Mouse (Mus musculus): ENCODE results near the gene Lama5. TPM values are rescaled to one million over a fixed set of nuclear protein-coding genes. Genes with fewer than 3 reads are reported as not detected.
"Not testable (repeated sequence)": the region's sequence is repeated elsewhere in the genome, so short reads cannot be mapped to it uniquely, and the experiment has no call there.

Lama5 gene
- total RNA-seq, 4 experiments from 2014 or later: 27.7 to 97.1 (median 46.8) TPM

GRCm38 (mm10) chr2:180197323-180198037 is 28.2 kb downstream of the Lama5 start:
- DNase-seq: no peak

DNA sequence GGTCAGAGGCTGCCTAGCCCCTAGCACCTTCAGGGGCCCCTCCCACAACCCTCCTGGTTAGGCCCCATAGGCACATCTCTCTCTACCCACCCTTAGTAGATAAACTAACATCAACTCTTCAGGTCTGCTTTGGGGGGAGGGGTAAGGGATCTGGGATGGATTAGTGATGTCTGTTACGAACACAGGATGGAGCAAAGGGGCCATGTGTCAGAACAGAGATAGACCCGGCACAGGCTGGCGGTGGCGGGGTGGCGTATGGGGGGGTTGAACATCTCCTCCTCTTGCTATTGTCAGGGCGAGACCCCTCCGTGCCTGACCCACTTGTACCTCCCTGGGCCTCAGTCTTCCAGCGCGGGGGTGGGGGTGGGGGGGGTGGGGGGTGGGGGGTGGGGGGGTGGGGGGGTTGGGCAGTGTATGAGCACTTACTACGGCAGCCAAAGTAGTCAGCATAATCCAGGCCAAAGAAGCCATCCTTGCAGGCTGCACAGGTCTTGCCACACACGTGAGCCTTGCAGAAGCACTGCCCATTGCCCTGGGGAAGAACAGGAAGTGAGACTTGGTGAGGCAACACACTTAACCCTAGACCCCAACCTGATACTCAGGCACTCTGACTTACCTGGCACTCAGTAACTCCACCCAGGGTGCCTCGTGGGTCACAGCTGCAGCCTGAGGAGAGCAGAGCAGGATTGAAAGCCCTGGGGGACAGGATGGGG is 28.9 kb downstream of the Lama5 start:
- DNase-seq: no peak

DNA sequence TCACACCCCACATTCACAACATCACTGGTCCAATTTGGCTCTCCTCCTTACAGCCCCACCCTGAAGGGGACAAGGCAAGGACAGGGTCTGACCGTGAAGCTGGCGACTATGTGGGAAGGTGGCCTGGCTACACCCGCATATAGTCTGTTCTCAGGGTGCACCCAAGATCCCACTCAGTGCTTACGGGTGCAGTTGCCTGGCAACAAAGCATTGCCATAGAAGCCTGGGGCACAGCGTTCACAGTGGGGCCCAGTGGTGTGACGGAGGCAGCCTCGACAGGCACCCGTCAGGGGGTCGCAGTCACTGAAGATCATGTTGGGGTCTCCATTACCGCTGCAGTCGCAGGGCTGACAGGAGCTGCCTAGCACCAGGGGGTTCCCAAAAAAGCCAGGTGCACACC is 38.3 kb downstream of the Lama5 start:
- no peak for DNase-seq

GRCm38 (mm10) chr2:180185686-180186085 is 40.0 kb downstream of the Lama5 start:
- no peak for DNase-seq

DNA sequence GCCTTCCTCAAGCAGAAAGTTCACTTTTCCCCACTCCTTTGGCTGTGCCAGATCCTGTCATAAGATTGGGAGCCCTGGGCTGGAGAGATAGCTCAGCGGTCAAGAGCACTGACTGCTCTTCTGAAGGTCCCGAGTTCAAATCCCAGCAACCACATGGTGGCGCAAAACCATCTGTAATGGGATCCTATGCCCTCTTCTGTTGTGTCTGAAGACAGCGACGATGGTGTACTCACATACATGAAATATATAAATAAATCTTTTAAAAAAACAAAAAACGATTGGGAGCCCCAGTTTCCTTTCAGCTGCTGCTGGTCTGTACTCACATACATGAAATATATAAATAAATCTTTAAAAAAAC is 40.9 kb downstream of the Lama5 start:
- no peak for DNase-seq

- DNase-seq: no peak
Observed at GRCm38 (mm10) chr2:180184011-180184751, 41.5 kb downstream of the Lama5 start.

DNA sequence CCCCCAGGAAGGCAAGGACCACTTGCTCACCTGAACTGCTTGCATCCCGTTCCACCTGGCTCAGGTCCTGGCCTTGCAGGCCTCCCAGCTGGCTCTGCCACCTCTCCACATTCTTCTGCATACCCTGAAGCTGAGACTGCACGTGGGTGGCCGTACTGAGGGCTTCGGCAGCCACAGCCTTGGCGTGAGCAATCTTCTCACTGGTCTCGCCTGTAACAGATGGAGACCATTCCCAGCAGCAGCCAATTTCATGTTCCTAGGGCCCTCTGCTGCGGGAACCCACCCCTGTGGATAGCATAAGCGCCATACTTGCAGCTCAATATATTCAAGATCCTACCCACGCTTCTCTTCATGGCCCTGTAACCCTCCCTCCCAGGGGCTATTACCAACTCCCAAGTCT is 44.1 kb downstream of the Lama5 start:
- DNase-seq: no peak

- DNase-seq: no peak
Observed at GRCm38 (mm10) chr2:180175725-180176124, 49.9 kb downstream of the Lama5 start.

GRCm38 (mm10) chr2:180174121-180174520 is 51.5 kb downstream of the Lama5 start:
- DNase-seq: no peak

GRCm38 (mm10) chr2:180173711-180174110 is 51.9 kb downstream of the Lama5 start:
- not testable (repeated sequence) for DNase-seq

- no peak for DNase-seq
Observed at GRCm38 (mm10) chr2:180173163-180173562, 52.5 kb downstream of the Lama5 start.

DNA sequence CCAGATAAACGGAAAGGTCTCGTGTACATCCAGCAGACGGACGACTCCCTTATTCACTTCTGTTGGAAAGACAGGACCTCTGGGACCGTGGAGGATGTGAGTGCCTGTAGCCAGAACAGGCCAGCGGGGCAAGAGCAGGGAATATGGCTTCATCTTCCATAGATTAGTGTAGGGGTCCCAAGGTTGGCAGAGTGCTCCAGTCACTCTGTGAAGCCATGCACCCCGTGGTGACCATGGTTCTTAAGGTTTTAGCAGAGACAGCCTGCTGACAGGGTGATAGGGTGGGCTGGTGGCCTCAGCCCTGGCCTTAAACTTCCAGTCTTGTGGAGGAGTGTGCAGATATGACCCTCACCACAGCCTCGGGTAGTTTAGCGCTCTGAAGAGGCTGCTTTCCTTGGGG is 53.5 kb downstream of the Lama5 start:
- no peak for DNase-seq

DNA sequence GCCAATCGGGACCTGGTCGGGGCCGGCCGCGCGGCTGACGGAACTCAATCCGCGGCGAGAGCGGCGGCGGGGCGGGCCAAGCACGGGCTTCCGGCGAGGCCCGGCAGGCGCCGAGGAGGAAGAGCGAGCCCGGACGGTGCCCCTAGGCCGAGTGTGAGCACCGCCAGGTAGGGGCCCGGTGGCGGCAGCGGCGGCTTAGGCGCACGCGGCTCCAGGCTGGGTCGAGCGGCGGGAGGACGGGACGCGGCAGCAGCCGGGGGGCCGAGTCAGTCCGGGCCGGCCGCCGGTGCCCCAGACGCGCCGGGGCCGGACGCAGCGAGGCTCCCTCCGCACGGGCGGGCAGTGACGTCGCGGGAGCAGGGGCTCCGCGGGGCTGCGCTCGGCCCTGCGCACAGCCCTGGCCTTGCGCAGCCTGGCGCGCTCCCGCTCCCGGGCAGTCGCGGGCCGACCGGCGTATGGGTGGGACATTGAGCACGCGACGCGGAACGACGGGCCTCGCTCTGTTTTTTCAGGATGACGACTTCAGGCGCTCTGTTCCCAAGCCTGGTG is 54.1 kb downstream of the Lama5 start:
- DNase-seq: no peak

GRCm38 (mm10) chr2:180170806-180171521 is 54.7 kb downstream of the Lama5 start, which contains the start of gene Adrm1:
Adrm1 (plus strand) TSS chr2:180171485.
- DNase-seq: peak; percentile 94

- no peak for DNase-seq
Observed at GRCm38 (mm10) chr2:180170151-180170805, 55.4 kb downstream of the Lama5 start.

GRCm38 (mm10) chr2:180166869-180167268 is 58.8 kb downstream of the Lama5 start:
- no peak for DNase-seq

GRCm38 (mm10) chr2:180165855-180166254 is 59.8 kb downstream of the Lama5 start:
- no peak for DNase-seq

DNA sequence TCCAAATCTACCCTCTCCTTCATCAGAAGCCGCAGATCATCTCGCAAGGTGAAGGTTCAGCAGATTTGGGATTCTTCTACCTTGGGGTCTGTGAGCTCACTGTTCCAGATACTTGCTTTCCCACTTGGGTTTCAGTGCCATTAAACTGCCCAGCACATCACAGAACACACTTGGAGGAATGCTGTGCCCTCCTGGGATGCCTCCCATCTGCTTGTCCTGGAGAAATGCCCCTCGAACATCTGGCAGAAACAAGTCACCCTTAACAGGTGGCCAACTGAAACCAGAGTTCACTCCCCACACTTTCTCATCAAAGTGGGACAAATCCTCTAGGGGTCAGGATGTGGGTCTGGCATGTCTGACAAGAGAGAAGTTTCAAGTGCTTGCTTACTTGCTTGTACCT is 67.0 kb downstream of the Lama5 start:
- no peak for DNase-seq

- DNase-seq: no peak
Observed at GRCm38 (mm10) chr2:180154796-180155195, 70.9 kb downstream of the Lama5 start.

GRCm38 (mm10) chr2:180148551-180148950 is 77.1 kb downstream of the Lama5 start:
- DNase-seq: no peak

- no peak for DNase-seq
Observed at GRCm38 (mm10) chr2:180147379-180147778, 78.3 kb downstream of the Lama5 start.

GRCm38 (mm10) chr2:180146091-180146490 is 79.6 kb downstream of the Lama5 start:
- DNase-seq: no peak

Data from adrenal gland, adult 8-10 months (tissue).